Mouse (Mus musculus): ENCODE measurements around the gene Ksr2. TPM values are rescaled to one million over a fixed set of nuclear protein-coding genes. Genes with fewer than 3 reads are reported as not detected.
A peak's percentile ranks its signal among the peaks of the same experiment; 100 is the strongest.
"Not testable (repeated sequence)": the region's sequence is repeated elsewhere in the genome, so short reads cannot be mapped to it uniquely, and the experiment has no call there.

Gene Ksr2
- polyA plus RNA-seq, 1 experiment from 2014 or later: 0.32 TPM

DNA sequence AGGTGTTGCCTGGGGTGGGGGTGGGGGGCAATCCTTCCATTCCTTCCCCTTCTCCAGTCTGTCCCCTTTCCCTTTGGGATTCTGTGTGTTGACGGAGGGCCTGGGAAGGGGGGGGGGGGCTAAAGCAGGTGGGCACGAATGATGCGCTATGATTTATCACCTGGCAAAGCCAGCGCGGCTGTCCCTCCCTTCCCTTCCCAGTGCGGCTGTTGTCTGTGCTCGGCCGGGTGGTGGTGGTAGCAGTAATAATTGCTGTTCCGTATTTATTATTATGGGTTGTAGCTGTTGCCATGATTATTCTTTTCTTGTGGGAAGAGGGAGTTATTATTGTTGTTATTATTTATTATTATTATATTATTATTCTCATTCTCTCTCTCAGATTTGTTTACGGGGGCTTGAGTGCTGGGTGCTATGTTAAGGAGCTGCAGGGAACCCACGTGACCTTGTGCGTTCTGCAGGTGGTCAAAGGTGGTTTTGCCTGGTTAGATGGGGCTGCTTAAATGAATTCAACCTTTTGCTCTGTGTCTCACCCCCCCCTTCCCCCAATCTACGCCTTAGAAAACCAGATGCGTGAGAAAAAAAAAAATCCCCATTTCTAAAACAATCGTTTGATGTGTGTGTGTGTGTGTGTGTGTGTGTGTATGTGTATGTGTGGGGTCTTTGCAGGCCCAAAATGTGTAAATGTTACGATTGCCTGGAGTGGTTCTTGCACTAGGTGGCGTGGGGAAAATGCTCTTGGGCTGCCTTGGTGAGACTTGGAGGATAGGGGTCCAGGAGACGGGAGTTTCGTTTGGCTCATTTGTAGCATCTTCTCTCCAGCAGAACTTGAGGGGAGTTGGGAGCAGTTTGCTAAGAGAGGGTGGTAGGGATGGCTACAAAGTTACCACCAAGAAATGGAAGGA is 1.5 kb downstream of the Ksr2 start:
- Histone ChIP-seq H3K4me1 (peaks cover 22% of the 10 kb centered on the region), H3K27me3 (replicated peaks; ENCODE audit: low read depth, poor library complexity, severe bottlenecking) (peaks cover 78% of the 10 kb centered on the region), H3K27ac (replicated peaks) (no peak overlapping the region), H3K36me3 (replicated peaks) (no peaks in the 10 kb centered on the region), H3K4me3 (peak overlapping the region; percentile 80), H3K9me3 (no peaks in the 10 kb centered on the region)
- DNase-seq (ENCODE audit: low spot score): no peak
- WGBS: 27% methylated on average over 19 of the region's 19 CpGs

DNA sequence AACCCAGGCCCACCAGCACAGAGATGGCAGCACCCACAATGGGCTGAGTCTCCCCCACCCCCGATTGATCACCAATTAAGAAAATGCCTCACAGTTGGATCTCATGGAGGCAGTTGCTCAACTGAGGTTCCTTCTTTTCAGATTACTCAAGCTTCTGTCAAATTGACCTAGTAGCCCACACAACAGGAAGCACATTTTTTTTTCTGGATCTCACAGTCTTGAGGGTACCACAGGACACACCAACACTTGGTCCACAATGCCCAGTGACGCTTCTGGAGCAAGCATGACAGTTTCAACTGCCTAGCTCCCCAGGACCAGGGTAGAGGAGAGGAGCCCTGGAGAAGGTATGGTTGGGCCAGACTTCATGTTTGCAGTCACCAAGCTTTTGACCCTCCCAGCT is 3.6 kb downstream of the Ksr2 start:
- H3K27me3 ChIP-seq (replicated peaks; ENCODE audit: low read depth, poor library complexity, severe bottlenecking): peaks cover 57% of the 10 kb centered on the region
- no peak overlapping the region for H3K4me3 ChIP-seq
- peaks cover 22% of the 10 kb centered on the region for H3K4me1 ChIP-seq
- H3K9me3 ChIP-seq: no peaks in the 10 kb centered on the region
- 78% methylated on average over 2 of the region's 2 CpGs for WGBS
- H3K27ac ChIP-seq (replicated peaks): no peak overlapping the region
- no peaks in the 10 kb centered on the region for H3K36me3 ChIP-seq (replicated peaks)
- no peak for DNase-seq (ENCODE audit: low spot score)

- not testable (repeated sequence) for DNase-seq (ENCODE audit: low spot score); H3K36me3 ChIP-seq (replicated peaks); H3K9me3 ChIP-seq; H3K4me3 ChIP-seq; H3K27ac ChIP-seq (replicated peaks); H3K4me1 ChIP-seq; H3K27me3 ChIP-seq (replicated peaks; ENCODE audit: low read depth, poor library complexity, severe bottlenecking)
- WGBS: 93% methylated on average over 7 of the region's 7 CpGs
These were observed 19.7 kb downstream of the Ksr2 start for GRCm38 (mm10) chr5:117433501-117433900.

DNA sequence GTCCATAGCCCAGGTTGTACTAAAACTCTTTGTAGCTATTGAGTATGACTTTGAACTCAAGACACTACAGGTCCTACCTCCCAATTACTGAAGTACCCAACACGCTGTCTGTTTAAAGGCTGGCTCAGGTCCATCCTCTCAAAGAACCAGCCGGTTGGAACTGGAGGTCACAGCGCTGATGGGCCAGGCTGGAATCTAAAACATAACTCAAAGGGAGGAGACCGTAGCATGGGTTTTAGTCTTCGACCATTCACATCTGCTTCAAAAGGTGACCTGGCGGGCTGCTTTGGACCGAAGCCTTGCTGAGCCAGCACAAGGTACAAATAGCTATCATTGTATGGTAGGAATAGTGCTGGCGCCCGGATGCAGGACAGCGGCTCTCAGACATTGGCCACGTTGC is 26.5 kb downstream of the Ksr2 start:
- Histone ChIP-seq H3K4me1 (peaks cover 19% of the 10 kb centered on the region), H3K9me3 (no peaks in the 10 kb centered on the region), H3K4me3 (no peak overlapping the region), H3K27me3 (replicated peaks; ENCODE audit: low read depth, poor library complexity, severe bottlenecking) (no peaks in the 10 kb centered on the region), H3K27ac (replicated peaks) (no peak overlapping the region), H3K36me3 (replicated peaks) (no peaks in the 10 kb centered on the region)
- no peak for DNase-seq (ENCODE audit: low spot score)
- 90% methylated on average over 11 of the region's 11 CpGs for WGBS

- Histone ChIP-seq H3K27ac (replicated peaks) (peak overlapping the region; percentile 30; the same call in 1 of the 2 replicates), H3K36me3 (replicated peaks) (no peaks in the 10 kb centered on the region), H3K27me3 (replicated peaks; ENCODE audit: low read depth, poor library complexity, severe bottlenecking) (no peaks in the 10 kb centered on the region), H3K9me3 (no peaks in the 10 kb centered on the region), H3K4me3 (no peak overlapping the region), H3K4me1 (peaks cover 19% of the 10 kb centered on the region)
- no peak for DNase-seq (ENCODE audit: low spot score)
- WGBS: 60% methylated on average over 18 of the region's 18 CpGs
These were observed 27.5 kb downstream of the Ksr2 start for GRCm38 (mm10) chr5:117441242-117441842.

DNA sequence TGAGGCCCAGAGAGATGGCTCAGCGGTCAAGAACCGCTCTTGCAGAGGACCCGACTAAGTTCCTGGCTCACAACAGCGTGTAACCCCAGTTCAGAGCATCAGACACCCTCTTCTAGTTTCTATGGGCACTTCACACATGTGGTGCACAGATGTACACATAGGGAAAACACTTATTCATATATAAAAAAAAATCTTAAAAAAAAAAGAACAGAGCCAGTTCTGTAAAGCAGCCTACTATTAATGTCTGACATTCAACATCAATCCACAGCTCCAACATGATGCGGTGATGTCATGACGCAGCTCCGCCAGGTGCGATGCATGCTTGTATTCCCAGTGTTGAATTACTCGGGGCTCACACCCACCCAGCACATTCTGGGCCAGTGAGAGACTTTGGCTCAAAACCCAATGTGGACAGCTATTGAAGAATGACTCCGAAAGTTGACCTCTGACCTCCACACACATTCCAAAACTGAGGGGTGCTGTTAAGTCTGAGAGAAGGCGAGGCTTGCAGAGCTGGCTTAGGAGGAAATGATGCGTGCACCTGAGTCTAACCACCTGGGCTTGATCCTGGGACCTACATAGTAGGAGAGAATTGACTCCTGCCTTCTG is 28.5 kb downstream of the Ksr2 start:
- H3K27ac ChIP-seq (replicated peaks): peak overlapping the region; percentile 30; the same call in 1 of the 2 replicates
- no peak overlapping the region for H3K4me3 ChIP-seq
- H3K36me3 ChIP-seq (replicated peaks): no peaks in the 10 kb centered on the region
- no peaks in the 10 kb centered on the region for H3K9me3 ChIP-seq
- DNase-seq (ENCODE audit: low spot score): no peak
- WGBS: 87% methylated on average over 12 of the region's 12 CpGs
- peaks cover 19% of the 10 kb centered on the region for H3K4me1 ChIP-seq
- H3K27me3 ChIP-seq (replicated peaks; ENCODE audit: low read depth, poor library complexity, severe bottlenecking): no peaks in the 10 kb centered on the region; the same call in 1 of the 2 replicates

DNA sequence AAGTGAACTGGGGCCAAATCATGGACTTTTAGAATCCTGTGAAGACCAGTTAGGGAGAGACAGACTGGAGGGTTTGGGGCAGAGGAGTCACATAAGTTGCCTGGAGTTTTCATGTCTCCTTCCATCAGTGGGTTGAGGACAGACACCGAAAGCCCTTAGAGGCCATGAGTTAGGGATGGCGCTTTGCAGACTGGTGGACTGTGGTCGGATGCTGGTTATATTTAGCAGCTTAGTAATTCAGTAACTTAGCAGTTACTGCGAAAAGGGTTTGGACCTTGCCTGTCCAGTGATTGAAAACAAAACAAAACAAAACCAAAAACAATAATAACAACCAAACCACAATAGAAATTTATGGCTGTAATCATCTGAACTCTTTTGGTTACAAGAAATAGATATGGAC is 29.3 kb downstream of the Ksr2 start:
- no peak overlapping the region for H3K27ac ChIP-seq (replicated peaks)
- no peak for DNase-seq (ENCODE audit: low spot score)
- WGBS: 93% methylated on average over 4 of the region's 4 CpGs
- peaks cover 19% of the 10 kb centered on the region for H3K4me1 ChIP-seq
- H3K27me3 ChIP-seq (replicated peaks; ENCODE audit: low read depth, poor library complexity, severe bottlenecking): no peaks in the 10 kb centered on the region; the same call in 1 of the 2 replicates
- H3K36me3 ChIP-seq (replicated peaks): no peaks in the 10 kb centered on the region
- H3K4me3 ChIP-seq: no peak overlapping the region
- H3K9me3 ChIP-seq: no peaks in the 10 kb centered on the region

DNA sequence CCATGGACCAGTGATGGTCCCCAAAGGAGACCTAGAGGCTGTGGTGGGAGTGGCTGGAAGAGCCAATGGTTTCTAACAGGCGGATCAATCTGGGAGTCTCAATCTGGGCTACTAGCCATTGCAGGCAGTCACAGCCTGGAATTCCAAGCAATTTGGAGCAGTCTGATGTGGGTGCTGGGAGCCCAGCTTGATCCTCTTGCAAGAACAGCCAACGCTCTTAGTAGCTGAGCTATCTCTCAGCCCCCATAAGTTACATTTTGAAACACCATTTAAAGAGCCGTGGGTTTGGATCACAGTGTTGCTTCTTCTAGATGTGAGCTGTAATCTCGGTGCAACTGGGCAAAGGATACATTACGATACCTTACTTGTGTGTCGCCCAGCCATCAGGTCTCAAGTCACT is 30.1 kb downstream of the Ksr2 start:
- H3K27me3 ChIP-seq (replicated peaks; ENCODE audit: low read depth, poor library complexity, severe bottlenecking): no peaks in the 10 kb centered on the region; the same call in 1 of the 2 replicates
- no peaks in the 10 kb centered on the region for H3K36me3 ChIP-seq (replicated peaks)
- H3K9me3 ChIP-seq: no peaks in the 10 kb centered on the region
- H3K4me1 ChIP-seq: peaks cover 19% of the 10 kb centered on the region
- no peak overlapping the region for H3K27ac ChIP-seq (replicated peaks)
- DNase-seq (ENCODE audit: low spot score): no peak
- H3K4me3 ChIP-seq: no peak overlapping the region
- 90% methylated on average over 6 of the region's 6 CpGs for WGBS

GRCm38 (mm10) chr5:117447698-117448097 is 33.9 kb downstream of the Ksr2 start:
- Histone ChIP-seq H3K9me3 (no peaks in the 10 kb centered on the region), H3K4me1 (no peaks in the 10 kb centered on the region), H3K27me3 (replicated peaks; ENCODE audit: low read depth, poor library complexity, severe bottlenecking) (no peaks in the 10 kb centered on the region; the same call in 1 of the 2 replicates), H3K27ac (replicated peaks) (no peak overlapping the region), H3K36me3 (replicated peaks) (no peaks in the 10 kb centered on the region), H3K4me3 (no peak overlapping the region)
- no peak for DNase-seq (ENCODE audit: low spot score)
- 45% methylated on average over 6 of the region's 6 CpGs for WGBS

DNA sequence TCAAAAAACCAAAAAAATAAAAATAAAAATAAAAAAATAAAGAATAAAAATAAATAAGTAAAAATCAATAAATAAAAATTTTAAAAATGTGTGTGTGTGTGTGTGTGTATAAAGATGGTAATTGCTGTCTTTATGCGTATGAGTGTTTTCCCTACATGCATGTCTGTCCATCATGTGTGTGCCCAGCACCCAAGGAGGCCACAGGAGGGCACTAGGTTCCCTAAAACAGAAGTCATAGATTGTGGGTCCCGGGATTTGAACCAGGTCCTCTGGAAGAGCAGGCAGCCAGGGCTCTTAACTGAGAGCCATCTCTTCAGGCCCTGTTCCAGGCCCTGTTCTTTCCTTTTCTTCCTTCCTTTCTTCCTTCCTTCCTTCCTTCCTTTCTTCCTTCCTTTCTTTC is 38.2 kb downstream of the Ksr2 start:
- no peak overlapping the region for H3K4me3 ChIP-seq
- no peaks in the 10 kb centered on the region for H3K36me3 ChIP-seq (replicated peaks)
- no peak overlapping the region for H3K27ac ChIP-seq (replicated peaks)
- no peak for DNase-seq (ENCODE audit: low spot score)
- H3K9me3 ChIP-seq: no peaks in the 10 kb centered on the region
- no peaks in the 10 kb centered on the region for H3K27me3 ChIP-seq (replicated peaks; ENCODE audit: low read depth, poor library complexity, severe bottlenecking)
- H3K4me1 ChIP-seq: peaks cover 11% of the 10 kb centered on the region
- WGBS: 95% methylated on average over 2 of the region's 2 CpGs

- H3K27me3 ChIP-seq (replicated peaks; ENCODE audit: low read depth, poor library complexity, severe bottlenecking): no peaks in the 10 kb centered on the region
- no peaks in the 10 kb centered on the region for H3K36me3 ChIP-seq (replicated peaks)
- 62% methylated on average over 8 of the region's 8 CpGs for WGBS
- peak; percentile 13 for DNase-seq (ENCODE audit: low spot score)
- peaks cover 27% of the 10 kb centered on the region for H3K4me1 ChIP-seq
- H3K4me3 ChIP-seq: no peak overlapping the region
- no peaks in the 10 kb centered on the region for H3K9me3 ChIP-seq
- no peak overlapping the region for H3K27ac ChIP-seq (replicated peaks)
These were observed 41.7 kb downstream of the Ksr2 start for GRCm38 (mm10) chr5:117455546-117455945.

GRCm38 (mm10) chr5:117457121-117457520 is 43.3 kb downstream of the Ksr2 start:
- Histone ChIP-seq H3K27me3 (replicated peaks; ENCODE audit: low read depth, poor library complexity, severe bottlenecking) (no peaks in the 10 kb centered on the region), H3K27ac (replicated peaks) (no peak overlapping the region)
- WGBS: 70% methylated on average over 9 of the region's 9 CpGs

More at GRCm38 (mm10) chr5:117457121-117457520, 43.3 kb downstream of the Ksr2 start:
- H3K4me3 ChIP-seq: no peak overlapping the region
- H3K36me3 ChIP-seq (replicated peaks): no peaks in the 10 kb centered on the region
- peaks cover 27% of the 10 kb centered on the region for H3K4me1 ChIP-seq
- DNase-seq (ENCODE audit: low spot score): no peak
- peaks cover 6% of the 10 kb centered on the region for H3K9me3 ChIP-seq

All from embryonic facial prominence, embryonic 10.5 days (tissue).